Mouse (Mus musculus) heart, embryonic 16.5 days (tissue): ENCODE measurements around the gene Mdk. TPM values are rescaled to one million over a fixed set of nuclear protein-coding genes. Genes with fewer than 3 reads are reported as not detected.

Experiments
- ATAC-seq: fragments of 200-750 bp; cut with Nextera tagmentation; replicated peaks from 2 replicates; pipeline ENCODE4 v1.8.0; 2017; ENCODE audit warnings: moderate number of reproducible peaks; ENCODE audit not compliant: insufficient read depth, low FRiP score; ENCODE audit errors: extremely low read depth
- H3K27ac ChIP-seq: fragments of 300-500 bp; sonication (generic); 2 replicates; pipeline ENCODE4 v1.5.1; 2014; ENCODE audit warnings: mild to moderate bottlenecking, low read length, control low read depth, moderate library complexity
- H3K27me3 ChIP-seq: fragments of 300-500 bp; sonication (generic); 2 replicates; pipeline ENCODE4 v1.6.1; 2014; ENCODE audit warnings: low read length, mixed read lengths; ENCODE audit not compliant: control insufficient read depth, insufficient read depth
- H3K36me3 ChIP-seq: fragments of 300-500 bp; sonication (generic); 2 replicates; pipeline ENCODE4 v1.6.1; 2014; ENCODE audit not compliant: control insufficient read depth, insufficient read depth
- H3K4me1 ChIP-seq: fragments of 300-500 bp; sonication (generic); 2 replicates; pipeline ENCODE4 v1.6.1; 2014; ENCODE audit warnings: low read length, mixed read lengths; ENCODE audit not compliant: control insufficient read depth, insufficient read depth
- H3K4me2 ChIP-seq: fragments of 300-500 bp; sonication (generic); 2 replicates; pipeline ENCODE4 v1.6.1; 2014; ENCODE audit warnings: low read depth, mild to moderate bottlenecking, control low read depth, low read length
- H3K4me3 ChIP-seq: fragments of 300-500 bp; sonication (generic); 2 replicates; pipeline ENCODE4 v1.5.1; 2014; ENCODE audit warnings: mild to moderate bottlenecking, control low read depth, low read length
- H3K9ac ChIP-seq: fragments of 300-500 bp; sonication (generic); 2 replicates; pipeline ENCODE4 v1.6.1; 2014; ENCODE audit warnings: low read length, control low read depth
- H3K9me3 ChIP-seq: fragments of 300-500 bp; sonication (generic); replicated peaks from 2 replicates; pipeline ENCODE4 v1.6.1; 2016; ENCODE audit warnings: low read length; ENCODE audit not compliant: control insufficient read depth
- WGBS: fragments of 180-500 bp; shearing (Covaris S2); extraction: QIAGEN DNeasy Blood & Tissue Kit; methylation state at CpG from one replicate; pipeline ENCODE4 v1.1.7; 2014; 5-methylcytosine and 5-hydroxymethylcytosine counted together
- microRNA-seq: library from miRNA; unstranded; fragments of <30 nt; microRNA quantifications from one replicate; pipeline ENCODE4, GENCODE M21; 2017
- polyA plus RNA-seq: library from polyadenylated mRNA; unstranded; fragments of >200 nt; fragmentation: Nextera tagmentation; extraction: Ambion mirVana; gene quantifications from 2 replicates; pipeline ENCODE4 v1.2.1, GENCODE M21; 2015

The Mdk gene
- polyA plus RNA-seq, 1 experiment from 2014 or later: 211 TPM

- no peaks in the 10 kb centered on the region for H3K4me1 ChIP-seq
- H3K27ac ChIP-seq: no peak overlapping the region
- H3K9me3 ChIP-seq: no peaks in the 10 kb centered on the region
- WGBS: 88% methylated on average over 3 of the region's 3 CpGs
- no peak overlapping the region for H3K9ac ChIP-seq
- ATAC-seq: no peak
- H3K27me3 ChIP-seq: no peaks in the 10 kb centered on the region
- H3K4me2 ChIP-seq: no peak overlapping the region
- peaks cover under 1% of the 10 kb centered on the region; the same call in 1 of the 2 replicates for H3K36me3 ChIP-seq
- H3K4me3 ChIP-seq: no peak overlapping the region
Measured at GRCm38 (mm10) chr2:91895401-91895800, 36.7 kb downstream of the Mdk start.

GRCm38 (mm10) chr2:91894716-91895115, 37.4 kb downstream of the Mdk start:
- Histone ChIP-seq H3K4me2 (no peak overlapping the region), H3K27ac (no peak overlapping the region), H3K9me3 (no peaks in the 10 kb centered on the region), H3K9ac (no peak overlapping the region), H3K4me1 (no peaks in the 10 kb centered on the region), H3K36me3 (no peaks in the 10 kb centered on the region), H3K27me3 (no peaks in the 10 kb centered on the region), H3K4me3 (no peak overlapping the region)
- 89% methylated on average over 3 of the region's 3 CpGs for WGBS
- ATAC-seq: no peak

- Histone ChIP-seq H3K27ac (no peak overlapping the region), H3K36me3 (peaks cover 3% of the 10 kb centered on the region; the same call in 1 of the 2 replicates), H3K4me1 (no peaks in the 10 kb centered on the region), H3K9ac (no peak overlapping the region), H3K4me3 (no peak overlapping the region), H3K4me2 (no peak overlapping the region), H3K9me3 (no peaks in the 10 kb centered on the region), H3K27me3 (no peaks in the 10 kb centered on the region)
- 84% methylated on average over 4 of the region's 4 CpGs for WGBS
- no peak for ATAC-seq
Measured at GRCm38 (mm10) chr2:91884616-91885015, 47.5 kb downstream of the Mdk start.

DNA sequence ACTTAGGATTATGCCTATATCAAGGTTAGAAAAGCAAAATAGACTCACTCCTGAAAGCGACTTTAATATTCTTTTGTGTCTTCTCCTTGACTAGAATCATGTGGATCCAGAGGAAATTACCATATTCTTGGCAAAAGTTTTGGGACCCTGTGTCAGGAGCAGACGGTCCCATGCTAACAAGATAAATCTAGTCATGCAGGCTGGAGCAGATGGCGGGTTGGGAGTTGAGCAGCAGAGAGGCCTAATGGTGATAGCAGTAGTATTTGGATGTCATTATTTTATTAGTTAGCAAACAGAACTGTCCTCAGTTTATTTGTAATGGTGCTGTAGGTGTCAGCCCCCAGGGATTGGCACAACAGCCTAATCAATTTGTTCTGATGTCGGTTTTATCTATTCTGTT, 48.1 kb downstream of the Mdk start:
- H3K27ac ChIP-seq: no peak overlapping the region
- no peak overlapping the region for H3K9ac ChIP-seq
- H3K4me2 ChIP-seq: no peak overlapping the region
- no peaks in the 10 kb centered on the region for H3K9me3 ChIP-seq
- no peak overlapping the region for H3K4me3 ChIP-seq
- WGBS: 74% methylated on average over 4 of the region's 4 CpGs
- no peaks in the 10 kb centered on the region for H3K27me3 ChIP-seq
- ATAC-seq: no peak
- H3K36me3 ChIP-seq: peaks cover 3% of the 10 kb centered on the region; the same call in 1 of the 2 replicates
- H3K4me1 ChIP-seq: no peaks in the 10 kb centered on the region

Small RNA genes within 50 kb of the gene (microRNA-seq; reads per million reads assigned to microRNA genes)
- gene Mir6999: not detected

Other genes with a start within 250 kb of the Mdk start
- gene Atg13, start 221.7 kb downstream of the Mdk start, polyA plus RNA-seq: 25.2 and 26.0 TPM in 2 replicates
- 12.2 and 12.5 TPM in 2 replicates for gene Harbi1, start 221.4 kb downstream of the Mdk start, polyA plus RNA-seq
- 11.3 and 11.4 TPM in 2 replicates for gene Ambra1, start 202.2 kb downstream of the Mdk start, polyA plus RNA-seq
- gene Chrm4, start 5.0 kb downstream of the Mdk start, polyA plus RNA-seq: not detected in 2 replicates
- gene Gm9821, start 13.4 kb upstream of the Mdk start, polyA plus RNA-seq: 2.1 and 2.7 TPM in 2 replicates
- gene Dgkz, start 43.6 kb upstream of the Mdk start, polyA plus RNA-seq: 43.1 and 46.8 TPM in 2 replicates
- gene Creb3l1, start 92.2 kb upstream of the Mdk start, polyA plus RNA-seq: 7.2 and 8.4 TPM in 2 replicates
- gene Phf21a, start 160.8 kb upstream of the Mdk start, polyA plus RNA-seq: 17.1 TPM in 2 replicates